Mouse (Mus musculus): Measurements from ENCODE around the gene Mybph.

- no peak for TF ChIP-seq POLR2A (IDR thresholded peaks at IDR 0.05; ENCODE audit: extremely low read depth, insufficient read depth, low read length)
- TF ChIP-seq CTCF (IDR thresholded peaks at IDR 0.05; ENCODE audit: low read depth, low read length): no peak
These were observed 2.3 kb downstream of the Mybph start for GRCm38 (mm10) chr1:134195571-134195970.
